Mouse (Mus musculus): Measurements from ENCODE around the gene Pitpnm2. TPM values are rescaled to one million over a fixed set of nuclear protein-coding genes. Genes with fewer than 3 reads are reported as not detected.

Pitpnm2 gene
- polyA plus RNA-seq, 1 experiment = 17.3 TPM

- no peak for DNase-seq
- 81% methylated on average over 4 of the region's 4 CpGs for WGBS
- no peak for TF ChIP-seq POLR2A (IDR thresholded peaks at IDR 0.05; ENCODE audit: low read depth, low read length)
- no peak for TF ChIP-seq CTCF (conservative IDR thresholded peaks at IDR 0.05; ENCODE audit: insufficient read depth, insufficient read length, low read depth, low read length)
- Histone ChIP-seq H3K27ac (ENCODE audit: insufficient read depth, low read depth, low read length) (no peak overlapping the region), H3K4me1 (ENCODE audit: control insufficient read depth, insufficient read depth, low read length) (peaks cover 16% of the 10 kb centered on the region; the same call in 1 of the 2 replicates), H3K36me3 (ENCODE audit: control insufficient read depth, insufficient read depth, low read length) (no peaks in the 10 kb centered on the region), H3K27me3 (replicated peaks; ENCODE audit: control insufficient read depth, insufficient read depth, low read length) (no peaks in the 10 kb centered on the region), H3K4me3 (ENCODE audit: insufficient read depth, low read depth, low read length) (no peak overlapping the region)
These were observed 53.5 kb downstream of the Pitpnm2 start for GRCm38 (mm10) chr5:124196082-124196481.

GRCm38 (mm10) chr5:124194386-124195084 is 55.0 kb downstream of the Pitpnm2 start:
- H3K27me3 ChIP-seq (replicated peaks; ENCODE audit: control insufficient read depth, insufficient read depth, low read length) = no peaks in the 10 kb centered on the region
- no peak overlapping the region for H3K4me3 ChIP-seq (ENCODE audit: insufficient read depth, low read depth, low read length)
- no peak for TF ChIP-seq POLR2A (IDR thresholded peaks at IDR 0.05; ENCODE audit: low read depth, low read length)
- no peak for TF ChIP-seq CTCF (conservative IDR thresholded peaks at IDR 0.05; ENCODE audit: insufficient read depth, insufficient read length, low read depth, low read length)
- no peaks in the 10 kb centered on the region for H3K36me3 ChIP-seq (ENCODE audit: control insufficient read depth, insufficient read depth, low read length)
- H3K27ac ChIP-seq (ENCODE audit: insufficient read depth, low read depth, low read length) = peak overlapping the region; percentile 37; the same call in 1 of the 2 replicates
- DNase-seq = peak; percentile 62
- peaks cover 16% of the 10 kb centered on the region; the same call in 1 of the 2 replicates for H3K4me1 ChIP-seq (ENCODE audit: control insufficient read depth, insufficient read depth, low read length)
- 52% methylated on average over 11 of the region's 11 CpGs for WGBS

- TF ChIP-seq CTCF (conservative IDR thresholded peaks at IDR 0.05; ENCODE audit: insufficient read depth, insufficient read length, low read depth, low read length) (no peak), POLR2A (IDR thresholded peaks at IDR 0.05; ENCODE audit: low read depth, low read length) (no peak)
- peaks cover 13% of the 10 kb centered on the region; the same call in 1 of the 2 replicates for H3K4me1 ChIP-seq (ENCODE audit: control insufficient read depth, insufficient read depth, low read length)
- H3K27me3 ChIP-seq (replicated peaks; ENCODE audit: control insufficient read depth, insufficient read depth, low read length) = no peaks in the 10 kb centered on the region
- no peak overlapping the region for H3K27ac ChIP-seq (ENCODE audit: insufficient read depth, low read depth, low read length)
- no peak overlapping the region for H3K4me3 ChIP-seq (ENCODE audit: insufficient read depth, low read depth, low read length)
- H3K36me3 ChIP-seq (ENCODE audit: control insufficient read depth, insufficient read depth, low read length) = no peaks in the 10 kb centered on the region
- WGBS = 77% methylated on average over 24 of the region's 24 CpGs
- no peak for DNase-seq
These were observed 56.1 kb downstream of the Pitpnm2 start for GRCm38 (mm10) chr5:124193286-124194112.

- 58% methylated on average over 10 of the region's 10 CpGs for WGBS
- peaks cover 13% of the 10 kb centered on the region; the same call in 1 of the 2 replicates for H3K4me1 ChIP-seq (ENCODE audit: control insufficient read depth, insufficient read depth, low read length)
- H3K4me3 ChIP-seq (ENCODE audit: insufficient read depth, low read depth, low read length) = no peak overlapping the region
- H3K36me3 ChIP-seq (ENCODE audit: control insufficient read depth, insufficient read depth, low read length) = no peaks in the 10 kb centered on the region
- TF ChIP-seq POLR2A (IDR thresholded peaks at IDR 0.05; ENCODE audit: low read depth, low read length) (no peak), CTCF (conservative IDR thresholded peaks at IDR 0.05; ENCODE audit: insufficient read depth, insufficient read length, low read depth, low read length) (no peak)
- peak overlapping the region; percentile 32; the same call in 1 of the 2 replicates for H3K27ac ChIP-seq (ENCODE audit: insufficient read depth, low read depth, low read length)
- no peak for DNase-seq
- H3K27me3 ChIP-seq (replicated peaks; ENCODE audit: control insufficient read depth, insufficient read depth, low read length) = no peaks in the 10 kb centered on the region
These were observed 56.8 kb downstream of the Pitpnm2 start for GRCm38 (mm10) chr5:124192726-124193285.

- TF ChIP-seq CTCF (conservative IDR thresholded peaks at IDR 0.05; ENCODE audit: insufficient read depth, insufficient read length, low read depth, low read length) (no peak), POLR2A (IDR thresholded peaks at IDR 0.05; ENCODE audit: low read depth, low read length) (no peak)
- Histone ChIP-seq H3K27me3 (replicated peaks; ENCODE audit: control insufficient read depth, insufficient read depth, low read length) (no peaks in the 10 kb centered on the region), H3K4me3 (ENCODE audit: insufficient read depth, low read depth, low read length) (no peak overlapping the region), H3K27ac (ENCODE audit: insufficient read depth, low read depth, low read length) (peak overlapping the region; percentile 32; the same call in 1 of the 2 replicates), H3K36me3 (ENCODE audit: control insufficient read depth, insufficient read depth, low read length) (no peaks in the 10 kb centered on the region), H3K4me1 (ENCODE audit: control insufficient read depth, insufficient read depth, low read length) (peaks cover 13% of the 10 kb centered on the region; the same call in 1 of the 2 replicates)
- 62% methylated on average over 7 of the region's 7 CpGs for WGBS
- DNase-seq = peak; percentile 28
These were observed 57.3 kb downstream of the Pitpnm2 start for GRCm38 (mm10) chr5:124192251-124192710.

GRCm38 (mm10) chr5:124190146-124190870 is 59.3 kb downstream of the Pitpnm2 start:
- DNase-seq = no peak
- Histone ChIP-seq H3K4me1 (ENCODE audit: control insufficient read depth, insufficient read depth, low read length) (peaks cover 13% of the 10 kb centered on the region; the same call in 1 of the 2 replicates), H3K27me3 (replicated peaks; ENCODE audit: control insufficient read depth, insufficient read depth, low read length) (no peaks in the 10 kb centered on the region), H3K4me3 (ENCODE audit: insufficient read depth, low read depth, low read length) (no peak overlapping the region), H3K36me3 (ENCODE audit: control insufficient read depth, insufficient read depth, low read length) (no peaks in the 10 kb centered on the region), H3K27ac (ENCODE audit: insufficient read depth, low read depth, low read length) (no peak overlapping the region)
- WGBS = 87% methylated on average over 10 of the region's 10 CpGs
- no peak for TF ChIP-seq CTCF (conservative IDR thresholded peaks at IDR 0.05; ENCODE audit: insufficient read depth, insufficient read length, low read depth, low read length)
